Mouse (Mus musculus): ENCODE data around the gene Ooep.
"Not testable (repeated sequence)": the region's sequence is repeated elsewhere in the genome, so short reads cannot be mapped to it uniquely, and the experiment has no call there.

Ooep gene

GRCm38 (mm10) chr9:78378113-78378785 is at the start of gene Ooep:
TSS of gene Ooep (minus strand) at chr9:78378725.
- no peak for DNase-seq

GRCm38 (mm10) chr9:78428185-78428584 is 49.7 kb upstream of the Ooep start:
- DNase-seq = no peak

DNA sequence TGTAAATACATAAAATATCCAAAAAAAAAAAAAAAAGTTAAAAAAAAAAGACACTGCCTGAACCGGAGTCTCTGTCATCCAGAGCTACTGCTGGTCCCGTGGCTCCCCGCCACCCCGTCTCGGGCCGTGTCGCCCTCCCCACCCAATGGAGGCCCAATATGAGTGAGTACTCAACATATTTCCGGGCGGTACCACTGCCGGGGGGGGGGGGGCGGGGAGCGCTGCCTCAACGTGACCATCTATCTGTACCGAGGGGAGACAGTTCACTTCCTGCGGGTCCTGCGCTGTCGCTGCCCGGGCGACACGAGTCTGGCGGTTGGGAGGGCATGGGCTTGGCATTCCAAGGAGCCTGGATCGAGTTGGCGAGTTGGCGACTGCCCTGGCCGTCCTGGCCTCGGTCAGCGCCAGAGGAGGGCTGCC is 48.8 kb upstream of the Ooep start:
- DNase-seq = no peak

DNA sequence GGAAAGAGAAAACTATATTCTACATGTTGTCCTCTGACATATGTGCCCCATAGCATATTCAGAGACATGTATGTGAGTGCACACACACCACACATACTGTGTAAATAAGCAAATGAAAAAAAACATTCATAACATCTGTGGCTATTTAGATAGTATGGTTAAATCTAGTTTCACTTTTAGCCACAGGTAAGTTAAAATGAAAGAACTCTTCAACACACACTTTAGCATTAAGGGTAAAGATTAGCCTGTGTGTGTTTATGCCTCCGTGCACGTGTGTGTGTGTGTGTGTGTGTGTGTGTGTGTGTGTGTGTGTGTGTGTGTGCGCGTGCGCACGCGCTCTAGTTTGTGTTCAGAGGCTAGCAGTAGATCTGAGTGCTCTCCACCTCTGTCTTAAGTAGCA is 23.1 kb upstream of the Ooep start:
- no peak for DNase-seq

DNA sequence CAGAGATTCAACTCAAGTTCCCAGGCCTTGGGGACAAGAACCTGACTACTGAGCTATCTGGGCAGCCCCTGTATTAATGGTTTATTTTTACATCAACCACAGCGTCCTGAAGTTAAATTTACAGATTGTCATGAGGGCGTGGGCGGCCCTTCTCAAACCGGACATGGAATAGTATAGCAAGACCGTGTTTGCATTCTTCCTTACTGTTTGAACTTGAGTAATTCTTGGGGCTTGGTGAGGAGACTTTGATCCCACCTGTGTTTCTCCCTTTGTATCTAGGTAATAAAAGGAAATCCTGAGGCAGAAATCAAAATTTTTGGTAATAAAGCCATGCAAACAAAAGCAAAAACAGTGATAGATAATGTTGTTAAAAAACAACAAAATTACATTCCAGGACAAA is 22.0 kb upstream of the Ooep start:
- no peak for DNase-seq

- DNase-seq = no peak
Measured at GRCm38 (mm10) chr9:78396517-78396916, 18.0 kb upstream of the Ooep start.

GRCm38 (mm10) chr9:78395630-78396351 is 17.3 kb upstream of the Ooep start, which contains the start of gene Ddx43:
TSS of gene Ddx43 (plus strand) at chr9:78395777.
- peak; percentile 4 to 8 for DNase-seq

DNA sequence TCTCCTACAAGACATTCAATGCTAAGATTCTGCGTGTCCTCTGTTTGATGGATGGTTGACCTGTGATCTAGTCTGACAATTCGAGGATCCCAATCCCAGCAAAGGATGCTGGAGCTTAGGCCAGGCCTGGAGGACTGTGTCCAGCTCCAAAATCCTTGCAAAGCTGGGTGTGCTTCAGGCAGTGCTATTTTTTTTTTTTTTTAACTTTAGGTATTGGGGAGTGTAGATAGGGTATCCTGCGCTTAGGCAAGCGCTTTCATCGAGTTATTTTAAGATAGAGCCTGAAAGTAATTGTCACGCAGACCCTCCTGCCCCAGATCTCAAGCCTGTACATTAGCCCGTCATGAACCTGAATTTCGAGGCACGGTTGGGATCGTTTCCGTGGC is 16.7 kb upstream of the Ooep start:
- DNase-seq = no peak

DNA sequence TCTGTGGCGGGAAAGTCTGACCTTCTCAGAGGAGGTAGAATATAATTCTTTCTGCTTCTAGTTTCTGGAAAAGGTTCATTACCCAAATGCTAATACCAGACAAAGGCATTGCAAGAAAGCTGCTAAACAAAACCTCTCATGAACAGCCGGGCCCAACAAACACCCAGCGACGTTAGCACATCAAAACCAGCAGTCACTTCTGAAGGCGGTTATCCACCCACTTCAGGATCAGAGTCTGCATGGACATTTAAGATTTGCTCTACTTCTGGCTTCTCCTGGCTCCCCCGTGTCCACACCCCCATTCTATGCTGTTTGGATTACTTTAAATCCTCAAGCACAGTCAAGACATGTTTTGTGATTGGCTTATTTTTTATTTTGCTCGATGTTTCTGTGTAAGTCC is 16.1 kb upstream of the Ooep start:
- no peak for DNase-seq

- no peak for DNase-seq
Measured at GRCm38 (mm10) chr9:78393741-78394140, 15.2 kb upstream of the Ooep start.

- no peak for DNase-seq
Measured at GRCm38 (mm10) chr9:78389981-78390380, 11.5 kb upstream of the Ooep start.

DNA sequence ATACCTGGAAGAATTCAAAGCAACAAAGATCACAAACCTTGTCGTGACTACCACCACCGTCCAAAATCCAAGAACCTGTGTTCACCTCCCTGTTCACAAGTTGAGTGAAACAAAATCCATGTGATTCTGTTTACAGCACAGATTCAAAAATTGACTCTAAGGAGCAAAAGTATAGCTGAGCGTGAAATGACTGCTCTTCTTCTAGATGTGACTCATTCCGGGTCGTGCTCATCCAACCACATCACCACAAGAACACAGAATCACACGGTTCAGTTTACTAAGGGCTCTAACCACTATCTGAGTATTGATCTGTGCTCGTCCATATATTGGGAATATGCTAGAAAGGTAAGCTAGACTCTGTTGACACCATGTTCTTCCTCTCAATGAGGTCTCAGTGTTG is 8.4 kb upstream of the Ooep start:
- no peak for DNase-seq

DNA sequence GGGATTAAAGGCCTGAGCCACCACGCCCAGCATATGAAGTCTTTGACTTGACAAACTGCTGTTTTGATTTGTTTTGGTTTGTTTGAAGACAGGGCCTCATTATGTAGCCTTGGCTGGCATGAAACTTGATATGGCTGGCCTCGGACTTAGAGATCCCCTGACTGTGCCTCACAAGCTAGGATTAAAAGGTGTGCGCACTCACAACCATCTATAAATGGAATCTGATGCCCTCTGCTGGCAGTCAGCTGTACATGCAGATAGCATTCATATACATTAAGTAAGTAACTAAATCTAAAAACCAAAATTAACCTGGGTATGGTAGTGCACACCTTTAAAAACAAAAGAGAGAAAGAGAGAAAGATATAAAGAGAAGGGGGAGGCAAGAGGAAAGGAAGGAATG is 7.4 kb upstream of the Ooep start:
- DNase-seq = peak in 1 of 2 experiments; percentile 25

DNA sequence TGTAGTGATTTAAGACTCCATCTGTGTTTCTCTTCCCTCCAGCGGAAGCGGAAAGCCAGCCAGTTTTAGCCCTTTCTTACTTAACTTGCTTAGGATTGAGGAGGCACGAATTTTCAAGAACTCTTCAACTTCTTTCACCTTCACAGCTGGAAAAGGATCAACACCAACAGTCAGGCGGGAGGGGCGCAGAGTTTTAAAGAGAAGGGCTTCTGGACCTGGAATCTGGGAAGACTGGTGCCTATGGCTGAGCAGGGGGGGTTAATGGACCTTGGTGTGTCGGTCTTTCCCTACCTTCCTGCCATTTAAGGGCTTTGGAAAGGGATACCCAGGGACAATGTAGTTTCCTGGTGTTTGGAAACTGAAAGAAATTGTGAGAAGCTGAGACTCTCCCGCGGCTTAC is 979 bp downstream of the Ooep start:
- no peak for DNase-seq

- DNase-seq = no peak
Measured at GRCm38 (mm10) chr9:78375486-78375885, 3.0 kb downstream of the Ooep start.

- no peak for DNase-seq
Measured at GRCm38 (mm10) chr9:78374885-78375389, 3.6 kb downstream of the Ooep start.

DNA sequence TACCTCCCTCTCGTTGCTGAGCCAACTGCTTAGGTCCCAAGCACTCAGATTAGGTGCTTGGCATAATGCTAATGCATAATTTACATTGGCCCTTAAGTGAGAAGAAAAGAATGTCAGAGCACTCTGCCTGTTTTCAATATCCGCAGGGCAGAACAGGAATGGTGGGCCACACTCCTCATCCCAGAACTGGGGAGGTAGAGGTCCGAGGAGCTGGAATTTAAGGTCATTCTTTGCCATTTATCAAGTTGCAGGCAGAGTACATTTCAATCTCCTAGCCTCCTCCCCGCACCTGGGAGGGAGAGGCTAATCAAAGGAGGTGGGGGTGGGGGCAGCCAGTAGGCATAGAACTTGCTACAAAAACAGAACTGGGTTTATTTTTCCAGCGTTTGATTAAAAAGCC is 4.1 kb downstream of the Ooep start:
- no peak for DNase-seq

DNA sequence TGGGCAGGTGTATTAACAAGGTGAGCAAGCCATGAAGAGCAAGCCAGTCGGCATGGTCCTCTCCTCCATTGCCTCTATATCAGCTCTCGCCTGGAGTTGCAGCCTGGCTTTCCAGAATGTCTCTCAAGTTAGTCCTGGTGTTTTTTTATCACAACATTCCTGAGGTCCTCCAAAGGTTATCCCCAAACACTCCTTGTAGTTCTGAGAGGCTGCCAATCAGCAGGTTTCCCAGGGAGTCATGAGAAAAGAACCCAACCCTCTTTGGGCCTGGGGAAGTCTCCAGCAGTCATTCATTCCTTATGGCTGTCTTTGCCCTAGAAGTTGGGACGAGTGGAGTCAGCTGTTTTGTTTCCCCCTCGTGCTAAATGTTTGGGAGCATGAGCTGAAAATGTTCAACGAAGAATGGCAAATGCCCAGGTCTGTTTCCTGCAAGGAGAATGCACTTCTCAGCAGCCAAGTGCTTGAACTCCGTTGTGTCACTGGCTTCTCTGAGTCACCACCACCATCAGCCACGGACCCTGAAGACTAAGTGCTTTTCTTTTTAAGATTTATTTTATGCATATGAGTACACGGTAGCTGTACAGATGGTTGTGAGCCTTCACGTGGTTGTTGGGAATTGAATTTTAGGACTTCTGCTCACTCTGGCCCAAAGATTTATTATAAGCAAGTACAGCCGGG is 5.6 kb downstream of the Ooep start:
- DNase-seq = no peak

DNA sequence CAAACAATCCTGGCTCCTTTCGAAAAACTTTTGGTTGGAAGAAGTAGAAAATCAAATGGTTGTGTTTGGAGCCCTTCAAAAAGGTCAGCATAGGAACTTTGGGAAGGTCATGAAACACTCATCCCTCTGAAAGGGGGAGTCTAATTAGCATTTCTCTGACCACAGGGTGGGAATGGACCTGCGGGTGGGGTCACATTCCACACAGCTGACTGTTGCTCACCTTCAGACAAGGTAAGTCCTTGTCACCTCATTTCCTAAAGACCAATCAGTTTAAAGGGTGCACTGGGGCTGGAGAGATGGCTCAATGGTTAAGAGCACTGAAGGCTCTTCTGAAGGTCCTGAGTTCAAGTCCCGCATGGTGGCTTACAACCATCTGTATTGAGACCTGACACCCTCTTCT is 7.1 kb downstream of the Ooep start:
- DNase-seq = no peak

DNA sequence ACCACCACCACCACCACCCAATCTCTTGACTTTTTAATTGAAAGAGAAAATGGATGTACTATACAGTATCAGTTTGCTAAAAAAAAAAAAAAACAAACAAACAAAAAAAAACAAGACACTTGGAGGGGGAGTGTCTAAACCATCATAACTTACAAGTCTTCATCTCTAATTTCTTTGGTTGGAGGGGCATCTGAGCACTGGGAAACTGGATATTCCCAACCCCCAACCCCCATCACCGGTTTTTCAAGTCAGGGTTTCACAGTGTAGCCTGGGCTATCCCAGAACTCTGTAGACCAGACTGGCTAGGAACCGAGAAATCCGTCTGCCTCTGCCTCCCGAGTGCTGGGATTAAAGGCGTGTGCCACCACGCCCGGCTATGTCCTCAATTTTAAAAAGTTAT is 8.7 kb downstream of the Ooep start:
- no peak for DNase-seq

- no peak for DNase-seq
Measured at GRCm38 (mm10) chr9:78369349-78369748, 9.2 kb downstream of the Ooep start.

- DNase-seq = no peak
Measured at GRCm38 (mm10) chr9:78368671-78369293, 9.7 kb downstream of the Ooep start.

DNA sequence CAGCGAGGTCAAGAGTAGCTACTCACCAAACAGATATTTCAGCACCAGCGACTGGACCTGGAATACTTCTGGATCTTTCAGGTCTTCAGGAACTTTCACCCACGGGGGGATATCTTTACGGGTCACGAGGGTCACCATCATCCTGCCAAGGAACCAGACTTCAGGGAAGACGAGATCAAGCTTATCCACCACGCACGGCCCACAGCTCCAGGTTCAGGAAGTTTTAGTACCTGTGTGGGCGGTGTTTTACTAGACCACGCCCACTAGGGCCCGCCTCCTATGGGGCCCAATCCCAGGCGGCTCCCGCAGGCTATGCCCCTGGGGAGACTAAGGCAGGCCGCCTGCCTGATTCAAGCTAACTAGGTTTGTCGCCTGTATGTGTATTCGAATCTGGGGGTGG is 10.6 kb downstream of the Ooep start, which contains the start of gene Dppa5a:
Gene Dppa5a, minus strand, starts transcription at position 219 of the 400 bp plus-strand sequence.
- not testable (repeated sequence) for DNase-seq
